Mouse (Mus musculus) E14TG2a.4 (cell line): ENCODE measurements around the gene Rasgef1b.

Experiments
- CTCF ChIP-seq: conservative IDR thresholded peaks from 2 replicates; pipeline ENCODE4 v1.5.1; 2014; ENCODE audit warnings: low read length
- NANOG ChIP-seq: IDR thresholded peaks from 2 replicates; pipeline ENCODE4 v1.6.1; 2014; ENCODE audit warnings: borderline replicate concordance, low read length, mixed read lengths
- POU5F1 ChIP-seq: IDR thresholded peaks from 2 replicates; pipeline ENCODE4 v1.6.1; 2014; ENCODE audit warnings: low read length, borderline replicate concordance

GRCm38 (mm10) chr5:99174608-99175385 lies 554.1 kb downstream of the Rasgef1b start:
- TF ChIP-seq CTCF (no peak), POU5F1 (no peak), NANOG (no peak)
